Mouse (Mus musculus) hematopoietic stem cell, adult 5-6 weeks (primary cell): ENCODE results near the gene Fam83b. TPM values are rescaled to one million over a fixed set of nuclear protein-coding genes. Genes with fewer than 3 reads are reported as not detected.
A peak's percentile ranks its signal among the peaks of the same experiment; 100 is the strongest.

Experiments
- ATAC-seq, 2 experiments: fragments of 125-278 bp in 1 of 2; replicated peaks in 1 of 2; 2 replicates each; pipeline ENCODE4 v1.8.0; 2016 to 2017; ENCODE audit warnings: inconsistent platforms in 2 of 2, mild to moderate bottlenecking in 2 of 2, moderate number of reproducible peaks in 2 of 2, low read depth in 1 of 2, moderate TSS enrichment in 1 of 2; ENCODE audit not compliant: low FRiP score in 2 of 2, poor library complexity in 2 of 2, severe bottlenecking in 2 of 2, insufficient read depth in 1 of 2, low TSS enrichment in 1 of 2
- total RNA-seq: library from RNA; stranded (forward); fragments of 172-1452, 232-1000 nt; gene quantifications from 2 replicates; pipeline ENCODE4 v1.2.3, GENCODE M21; 2017

Gene Fam83b
- total RNA-seq, 1 experiment from 2014 or later = not detected

DNA sequence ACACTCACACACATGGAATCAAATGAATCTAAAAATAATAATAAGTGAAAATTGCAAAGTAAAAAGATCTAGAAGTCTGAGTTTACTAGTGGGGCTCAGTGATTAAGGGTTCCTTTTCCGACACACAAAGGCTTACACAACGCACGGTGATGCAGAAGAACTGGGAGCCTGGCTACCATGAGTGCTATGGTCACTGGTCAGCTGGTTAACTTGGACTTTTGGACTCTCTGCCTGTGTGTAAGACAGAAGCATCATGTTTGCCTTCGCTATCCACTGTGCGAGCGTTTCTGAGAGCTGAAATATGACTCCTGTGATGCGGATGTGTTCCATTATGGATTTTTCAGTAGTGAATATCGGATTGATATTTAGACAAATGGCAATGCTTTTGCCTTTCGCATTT, 30.9 kb downstream of the Fam83b start:
- ATAC-seq = no peak

DNA sequence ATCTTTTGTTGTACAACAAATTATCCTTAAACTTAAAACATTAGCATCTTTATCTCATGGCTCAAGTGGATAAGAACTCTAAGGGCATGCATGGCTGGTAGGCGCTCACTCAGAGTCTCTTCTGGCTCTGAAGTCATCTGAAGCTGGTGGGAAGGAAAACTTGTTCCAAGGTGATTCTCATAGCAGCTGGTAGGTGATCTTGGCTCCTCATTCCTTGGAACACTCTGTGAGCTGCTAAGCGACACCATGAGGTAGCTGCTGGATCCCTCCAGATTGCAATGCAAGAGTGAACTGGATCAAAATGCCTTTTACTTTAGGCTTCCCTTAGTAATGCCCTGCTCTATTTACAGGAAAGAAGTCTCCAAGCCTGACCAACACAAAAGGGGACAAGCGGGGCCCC, 34.5 kb downstream of the Fam83b start:
- ATAC-seq = no peak

DNA sequence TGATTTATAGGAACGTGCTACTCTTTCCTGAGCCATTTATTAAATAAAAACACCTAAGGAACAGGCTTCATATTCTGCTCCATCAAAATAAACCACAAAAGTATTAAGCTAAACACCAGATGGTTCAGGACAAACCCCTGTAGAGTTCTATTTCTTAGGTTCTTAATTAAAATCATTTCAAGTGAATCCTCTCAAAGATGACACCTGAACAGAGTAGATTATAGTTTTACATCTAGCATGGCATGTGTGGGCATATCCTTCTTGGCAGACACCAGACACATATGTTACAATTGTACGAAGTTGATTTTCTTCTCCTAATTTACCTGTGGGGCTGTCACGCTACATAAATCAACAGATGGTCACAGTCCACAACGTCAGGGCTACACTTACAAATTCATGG, 35.5 kb downstream of the Fam83b start:
- no peak for ATAC-seq

DNA sequence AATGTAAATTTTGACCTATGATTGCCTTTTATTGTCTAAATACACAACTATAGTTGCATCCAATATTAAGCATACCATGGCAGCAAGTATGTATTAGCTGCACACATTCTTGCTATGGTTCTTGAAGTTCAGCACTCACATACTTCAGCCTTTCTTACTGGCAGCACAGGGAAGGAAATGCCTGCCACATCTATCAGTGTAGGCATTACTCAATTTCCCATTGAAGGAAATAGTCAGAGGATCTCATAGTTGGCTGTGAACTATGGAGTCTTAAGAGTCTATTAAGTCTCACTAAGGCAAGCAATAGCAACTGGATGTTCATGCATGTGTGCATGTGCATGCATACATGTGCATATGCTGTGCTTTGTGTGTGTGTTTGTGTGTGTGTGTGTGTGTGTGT, 41.3 kb downstream of the Fam83b start:
- no peak for ATAC-seq

DNA sequence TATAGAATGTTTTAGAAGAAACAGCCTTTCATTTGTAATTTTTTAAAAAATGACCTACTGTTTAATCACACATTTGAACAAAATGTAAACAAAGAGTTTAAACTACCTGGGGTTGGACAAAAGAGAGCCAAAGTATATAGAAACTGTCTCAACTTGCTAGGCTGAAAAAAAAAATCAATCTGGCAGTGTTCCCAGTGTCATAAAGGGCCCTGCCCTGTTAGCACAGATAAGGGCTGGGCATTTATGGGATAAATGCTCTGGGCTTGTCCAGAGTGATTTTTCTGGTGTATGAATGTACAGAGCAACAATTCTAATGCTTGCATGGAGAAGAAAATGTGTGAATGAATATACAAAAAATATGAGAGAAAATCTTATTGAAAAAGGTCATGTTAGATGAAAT, 43.8 kb downstream of the Fam83b start:
- ATAC-seq = no peak

DNA sequence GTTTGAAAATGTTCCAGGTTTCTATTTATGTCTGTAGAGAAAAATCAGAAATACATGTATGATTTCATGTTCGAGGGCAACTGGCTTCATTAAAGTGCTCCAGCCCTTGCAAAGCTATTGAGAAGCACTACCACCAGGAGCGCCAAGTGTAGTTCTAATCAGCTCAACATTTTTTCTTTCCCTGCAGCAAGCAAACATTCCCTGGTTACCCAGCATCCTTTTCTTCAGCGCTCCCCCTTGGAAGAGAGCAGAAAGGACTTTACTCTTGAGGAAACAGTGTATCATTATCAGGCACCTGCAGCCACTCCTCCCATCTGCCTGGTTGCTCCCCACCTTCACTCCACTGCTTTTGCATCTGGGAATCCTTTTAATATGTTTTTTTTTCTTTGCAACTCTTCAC, 45.3 kb downstream of the Fam83b start:
- ATAC-seq = no peak

DNA sequence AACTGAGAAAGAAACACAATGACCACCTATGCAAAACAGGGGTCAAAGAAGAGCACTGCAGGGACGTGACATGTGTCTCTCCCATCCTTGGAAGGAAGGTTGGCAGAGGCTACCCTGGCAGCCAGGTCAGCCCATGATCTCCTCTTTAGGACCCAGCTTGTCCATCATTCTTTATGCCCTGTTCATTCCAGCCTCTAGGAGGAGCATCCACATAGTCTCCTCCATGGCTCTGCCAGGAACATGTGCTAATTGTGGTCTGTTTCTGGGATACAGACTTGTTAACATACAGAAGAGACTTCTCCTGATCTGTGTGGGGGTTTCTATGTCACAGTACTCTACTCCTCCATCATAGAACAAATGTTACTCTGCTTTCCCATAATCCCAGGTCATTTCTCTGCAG, 48.3 kb downstream of the Fam83b start:
- ATAC-seq = no peak

DNA sequence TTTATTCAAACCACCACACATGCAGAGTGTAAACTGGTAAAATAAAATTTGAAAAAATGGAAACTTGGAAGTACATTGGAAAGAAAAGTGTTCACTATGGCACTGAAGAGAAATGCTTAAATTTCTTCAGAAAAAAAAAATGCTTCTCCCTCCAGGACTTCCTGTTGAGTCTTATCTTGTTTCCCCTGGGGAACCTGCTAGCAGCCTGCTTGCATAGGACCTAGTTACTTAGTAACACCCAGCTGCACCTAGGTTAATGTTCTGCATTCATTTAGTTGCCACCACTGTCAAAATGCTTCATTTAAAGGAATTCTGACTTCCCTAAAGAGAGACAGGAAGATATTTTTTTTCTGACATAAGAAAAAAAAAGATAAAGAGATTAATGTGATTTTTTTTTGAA, 61.3 kb downstream of the Fam83b start:
- peak; percentile 76 to 90 for ATAC-seq

DNA sequence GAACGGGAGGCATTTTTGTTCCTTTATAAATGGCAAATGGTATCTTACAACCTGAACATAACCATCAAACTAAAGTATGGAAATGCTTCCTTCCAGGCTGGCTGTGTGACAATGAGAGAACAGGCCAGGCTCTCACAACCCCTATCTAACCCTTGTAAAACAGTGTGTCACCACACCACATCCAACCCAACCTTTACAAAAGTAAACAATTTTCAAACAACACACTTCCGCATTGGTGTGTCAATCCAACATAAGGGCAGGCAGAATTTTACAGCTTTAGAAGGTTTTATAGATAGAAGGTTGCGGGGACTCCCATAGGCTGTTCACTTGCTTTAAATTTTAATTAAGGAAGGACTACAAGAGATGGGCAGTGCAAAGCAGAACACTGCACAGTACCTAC, 77.2 kb downstream of the Fam83b start:
- no peak for ATAC-seq

DNA sequence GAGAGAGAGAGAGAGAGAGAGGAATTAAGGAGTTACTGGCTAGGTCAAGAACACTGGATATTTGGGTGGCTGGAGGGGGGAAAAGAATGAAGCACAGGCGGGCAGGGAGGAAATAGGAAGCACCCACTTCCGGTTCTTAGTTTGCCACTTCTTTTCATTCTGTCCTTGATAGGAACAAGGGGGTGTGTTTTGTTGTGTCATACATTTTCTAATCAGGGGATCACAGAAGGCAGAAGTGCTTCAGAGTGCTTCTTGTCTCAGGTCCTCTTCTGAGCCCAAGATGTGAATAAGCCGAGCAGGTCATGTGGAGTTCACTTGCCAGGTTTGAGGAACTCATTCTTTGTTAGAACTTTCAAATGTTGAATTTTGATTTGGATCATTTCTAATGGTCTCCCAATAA, 86.8 kb downstream of the Fam83b start:
- peak in 1 of 2 experiments; percentile 25; a peak in 1 of 4 replicates for ATAC-seq

DNA sequence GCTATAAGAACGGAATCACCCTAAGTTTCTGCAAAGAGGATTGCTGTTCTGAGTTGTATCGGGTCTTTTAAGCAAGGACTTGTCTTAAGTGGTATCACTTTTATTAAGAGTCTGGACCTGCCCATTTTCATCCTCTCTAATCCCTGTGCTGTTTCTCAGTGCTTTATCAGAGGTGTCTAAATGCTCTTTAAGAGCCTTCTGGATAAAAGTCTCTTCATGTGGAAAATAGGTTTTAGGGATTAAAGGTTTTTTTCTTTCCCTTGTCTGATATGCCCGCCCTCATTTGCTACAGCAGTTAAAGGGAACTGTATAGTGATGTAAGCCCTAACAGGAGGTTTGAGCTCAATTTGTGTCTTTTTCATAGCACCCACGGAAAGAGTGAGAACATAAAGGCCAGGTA, 97.4 kb downstream of the Fam83b start:
- no peak for ATAC-seq

DNA sequence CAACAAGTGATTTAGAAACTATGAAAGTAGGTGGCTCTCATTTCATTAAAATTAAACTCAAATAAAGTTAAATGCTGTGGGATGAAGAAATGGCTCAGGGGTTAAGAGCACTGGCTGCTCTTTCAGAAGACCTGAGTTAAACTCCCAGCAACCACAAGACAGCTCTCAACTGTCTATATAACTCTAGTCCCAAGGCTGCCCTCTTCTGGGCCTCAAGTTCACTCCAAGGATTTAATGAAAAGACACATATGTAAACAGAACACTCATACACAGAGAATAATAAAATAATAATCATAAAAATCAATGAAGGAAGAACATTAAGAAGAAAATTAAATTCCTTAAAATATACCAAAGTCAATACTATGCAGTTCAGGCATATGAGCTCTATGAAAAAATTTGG, 105.4 kb downstream of the Fam83b start:
- ATAC-seq = no peak

DNA sequence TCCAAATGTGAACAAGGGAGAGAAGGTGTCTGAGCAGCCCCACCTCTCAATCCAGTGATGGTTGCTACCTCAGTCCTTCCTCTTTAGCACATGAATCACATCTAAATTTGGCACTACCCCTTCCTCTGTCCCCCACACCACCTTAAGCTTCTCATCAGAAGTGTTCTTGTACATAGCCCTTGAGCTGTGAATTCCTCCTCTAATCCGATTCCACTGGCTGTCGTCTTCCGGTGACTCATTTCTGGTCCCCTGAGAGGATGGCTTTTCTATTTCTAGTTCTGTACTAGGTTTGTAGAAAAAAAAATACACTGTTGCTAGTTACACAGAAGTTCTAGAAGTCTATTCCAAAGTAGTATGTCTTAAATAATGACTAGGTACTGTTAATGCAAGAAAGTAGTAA, 111.2 kb downstream of the Fam83b start:
- no peak for ATAC-seq

Other genes with a start within 250 kb of the Fam83b start
- not detected in 2 replicates for gene Hcrtr2, start 243.3 kb downstream of the Fam83b start, total RNA-seq